18 mouse cellular contexts compared by ENCODE assay signal in genomic region chr10:38538766-38539165, GRCm38 (mm10).
"Had no signal": no experiment of that assay in that cellular context is flagged by ENCODE, and none has a peak within 500 bp of the region (broad histone marks: within the 10 kb centered on the region; RNA-seq: fewer than 3 reads in every experiment).

No protein-coding gene starts in this region.

- H3K4me3 ChIP-seq: midbrain, embryonic 10.5 days; midbrain, embryonic 13.5 days; myocyte; neural tube, embryonic 13.5 days; neural tube, embryonic 15.5 days had no signal

- ATAC-seq: midbrain, embryonic 13.5 days; midbrain, embryonic 16.5 days had no signal

- H3K27ac ChIP-seq: midbrain, embryonic 10.5 days; midbrain, embryonic 13.5 days; neural tube, embryonic 13.5 days; neural tube, embryonic 15.5 days had no signal

- H3K36me3 ChIP-seq: midbrain, embryonic 10.5 days; midbrain, embryonic 13.5 days; neural tube, embryonic 13.5 days; neural tube, embryonic 15.5 days had no signal

- DNase-seq: lung, adult 18-20 months; lung, embryonic 14.5 days; lung, postnatal 10 days; lung, postnatal 4 days; retina, postnatal 1 day; right cerebral cortex, adult 18-20 months; right cerebral cortex, postnatal 25 days; right cerebral cortex, postnatal 4 days; spleen, adult 18-20 months; thymus, adult 18-20 months; thymus, postnatal 14 days; thymus, postnatal 36 days had no signal

- H3K27me3 ChIP-seq: midbrain, embryonic 13.5 days; neural tube, embryonic 13.5 days; neural tube, embryonic 15.5 days had no signal

- H3K4me2 ChIP-seq: lung, embryonic 14.5 days; midbrain, embryonic 13.5 days; neural tube, embryonic 13.5 days; neural tube, embryonic 15.5 days had no signal

- H3K9ac ChIP-seq: lung, embryonic 14.5 days; midbrain, embryonic 13.5 days; neural tube, embryonic 13.5 days; neural tube, embryonic 15.5 days had no signal

- H3K4me1 ChIP-seq: neural tube, embryonic 13.5 days; neural tube, embryonic 15.5 days had no signal

- H3K9me3 ChIP-seq: midbrain, embryonic 10.5 days; midbrain, embryonic 13.5 days; neural tube, embryonic 13.5 days; neural tube, embryonic 15.5 days had no signal
